Mouse (Mus musculus): ENCODE measurements around the gene Pou6f1. TPM values are rescaled to one million over a fixed set of nuclear protein-coding genes. Genes with fewer than 3 reads are reported as not detected.

Gene Pou6f1
- 5.8 to 17.7 TPM (median 16.6 TPM) in 3 replicates for total RNA-seq (2017)

DNA sequence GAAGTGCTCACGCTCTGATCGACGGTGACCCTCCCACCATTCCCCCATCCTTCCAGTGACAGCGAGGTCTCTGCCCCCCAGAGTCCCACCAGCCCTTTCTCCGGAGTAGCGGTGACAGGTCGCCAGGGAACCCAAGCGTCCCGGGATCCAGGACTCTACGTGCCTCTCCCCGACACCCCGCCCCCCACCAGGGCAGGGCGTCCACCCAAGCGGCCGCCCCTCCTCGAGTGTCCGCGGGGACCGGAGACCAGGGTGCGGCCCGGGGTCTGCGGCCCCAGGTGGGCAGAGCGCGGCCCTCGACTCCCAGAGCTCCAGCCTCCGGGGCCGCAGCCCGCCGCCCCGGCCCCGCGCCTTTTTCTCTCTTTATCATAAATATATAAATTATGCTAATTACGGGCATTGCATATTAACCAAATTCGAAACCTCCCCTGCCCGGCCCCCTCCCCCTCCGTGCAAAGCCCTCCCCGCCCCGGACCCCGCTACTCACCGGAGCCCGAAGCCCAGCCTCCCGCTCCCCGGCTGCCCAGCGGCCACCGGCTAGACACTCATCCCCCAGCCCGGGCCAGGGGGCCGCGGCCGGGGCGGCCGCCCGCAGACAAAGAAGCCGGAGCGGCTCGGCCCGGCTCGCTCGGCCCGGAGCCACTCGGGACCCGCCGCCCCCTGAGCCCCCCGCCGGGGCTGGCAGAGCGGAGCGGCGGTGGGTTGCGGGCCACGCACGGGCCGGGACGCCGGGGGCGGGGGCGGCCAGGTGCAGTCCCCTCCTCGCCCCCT is at the start of gene Pou6f1:
Gene Pou6f1, minus strand, starts transcription at position 709 of the 771 bp plus-strand sequence.
- no peak for ATAC-seq (replicated peaks; ENCODE audit: insufficient number of reproducible peaks, low FRiP score, low TSS enrichment, poor library complexity, severe bottlenecking)

GRCm38 (mm10) chr15:100646161-100646560 is 46.4 kb upstream of the Pou6f1 start:
- ATAC-seq (replicated peaks; ENCODE audit: insufficient number of reproducible peaks, low FRiP score, low TSS enrichment, poor library complexity, severe bottlenecking) = no peak

DNA sequence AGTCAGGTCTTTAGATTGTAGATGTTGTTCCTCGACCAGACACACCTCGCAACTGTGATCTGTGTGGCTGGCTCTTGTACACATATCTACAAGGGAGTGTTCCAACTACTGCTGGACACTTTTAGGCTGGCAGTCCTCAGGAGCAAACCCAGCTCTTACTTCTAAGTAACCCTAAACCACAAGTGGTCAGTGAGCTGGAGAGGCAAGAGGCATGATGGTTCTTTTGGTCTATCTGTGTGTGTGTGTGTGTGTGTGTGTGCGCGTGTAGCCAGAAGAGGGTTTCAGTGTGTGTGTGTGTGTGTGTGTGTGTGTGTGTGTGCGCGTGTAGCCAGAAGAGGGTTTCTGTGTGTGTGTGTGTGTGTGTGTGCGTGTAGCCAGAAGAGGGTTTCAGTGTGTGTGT is 42.7 kb upstream of the Pou6f1 start:
- no peak for ATAC-seq (replicated peaks; ENCODE audit: insufficient number of reproducible peaks, low FRiP score, low TSS enrichment, poor library complexity, severe bottlenecking)

DNA sequence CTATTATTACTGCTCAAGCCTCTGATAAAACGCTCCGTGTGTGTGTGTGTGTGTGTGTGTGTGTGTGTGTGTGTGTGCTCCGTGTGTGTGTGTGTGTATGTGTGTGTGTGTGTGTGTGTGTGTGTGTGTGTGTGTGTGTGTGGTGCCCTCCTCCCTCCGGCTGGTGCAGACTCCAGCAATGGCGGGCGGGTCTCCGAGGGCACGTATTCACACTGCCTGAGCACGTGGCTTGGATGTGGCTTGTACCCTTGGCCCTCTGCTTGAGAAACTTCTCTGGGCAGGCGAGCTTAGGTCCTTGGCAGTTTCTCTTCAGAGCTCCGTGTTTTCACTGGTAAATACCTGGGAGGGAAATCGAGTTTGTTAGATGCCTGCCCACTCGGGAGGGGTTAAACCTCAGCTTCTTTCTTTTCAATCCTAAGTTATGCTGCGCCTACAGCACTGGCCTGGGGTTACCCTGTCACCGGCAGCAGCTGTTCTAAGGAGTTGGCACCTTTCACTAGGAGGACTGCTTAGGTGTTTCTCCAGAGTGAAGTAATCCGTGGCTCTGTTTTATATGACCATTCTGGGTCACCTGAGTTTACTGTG is 41.5 kb upstream of the Pou6f1 start:
- no peak for ATAC-seq (replicated peaks; ENCODE audit: insufficient number of reproducible peaks, low FRiP score, low TSS enrichment, poor library complexity, severe bottlenecking)

DNA sequence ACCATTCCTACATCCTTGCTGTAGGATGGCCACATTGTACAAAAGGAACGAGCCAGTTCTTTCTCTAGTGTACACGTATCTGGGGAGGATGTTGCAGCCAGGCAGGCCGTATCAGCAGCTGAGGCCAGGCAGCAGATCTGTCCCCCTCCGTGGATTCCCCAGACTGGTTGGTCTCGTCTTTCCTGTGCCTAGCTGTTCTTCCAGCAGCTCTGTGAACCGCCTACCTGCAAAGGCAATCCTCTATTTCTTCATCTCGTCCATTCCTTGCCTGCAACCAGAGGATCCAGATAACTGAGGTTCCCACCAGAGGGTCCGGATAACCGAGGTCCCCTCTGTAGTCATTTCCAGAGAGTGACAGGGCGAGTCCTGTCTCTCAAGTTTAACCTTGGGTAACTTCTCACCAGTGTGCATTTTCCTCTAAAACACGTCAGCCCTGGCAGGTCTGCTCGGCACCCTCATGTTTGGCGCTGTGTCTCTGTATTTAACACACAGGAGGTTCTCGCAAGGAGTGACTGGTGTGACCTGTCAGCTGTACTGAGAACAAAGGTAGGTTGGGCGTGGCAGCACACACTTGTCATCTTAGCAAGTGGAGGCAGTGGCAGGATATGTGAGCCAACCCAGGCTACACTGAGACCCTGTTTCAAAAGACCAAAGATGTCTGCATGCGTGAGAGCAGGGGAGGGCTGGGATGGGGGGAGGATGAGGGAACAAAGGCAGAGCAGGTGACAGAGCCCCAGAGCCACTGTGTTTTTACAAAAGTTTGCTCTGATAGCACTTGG is 40.4 kb upstream of the Pou6f1 start:
- ATAC-seq (replicated peaks; ENCODE audit: insufficient number of reproducible peaks, low FRiP score, low TSS enrichment, poor library complexity, severe bottlenecking) = no peak

DNA sequence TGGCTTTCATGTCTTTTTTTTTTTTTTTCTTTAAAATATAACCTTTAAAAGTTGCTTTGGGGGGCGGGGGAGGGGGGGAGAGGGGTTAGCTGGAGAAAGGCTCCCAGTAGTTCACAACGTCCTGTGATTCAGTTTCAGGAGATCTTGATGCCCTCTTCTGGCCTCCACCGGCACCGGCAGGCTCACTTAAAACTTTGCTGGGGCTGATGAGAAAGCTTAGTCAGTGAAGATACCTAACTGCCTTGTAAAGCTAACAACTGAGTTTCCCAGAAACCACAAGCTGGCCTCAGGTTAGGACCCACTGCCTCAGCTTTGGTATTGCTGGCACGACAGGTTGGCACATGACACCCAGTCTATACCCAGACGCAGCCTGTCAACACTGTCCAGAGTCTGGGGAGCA is 37.9 kb upstream of the Pou6f1 start:
- peak; percentile 20; the same call in 1 of the 2 replicates for ATAC-seq (replicated peaks; ENCODE audit: insufficient number of reproducible peaks, low FRiP score, low TSS enrichment, poor library complexity, severe bottlenecking)

- ATAC-seq (replicated peaks; ENCODE audit: insufficient number of reproducible peaks, low FRiP score, low TSS enrichment, poor library complexity, severe bottlenecking) = peak; percentile 8; the same call in 1 of the 2 replicates
Measured at GRCm38 (mm10) chr15:100636700-100637501, 37.1 kb upstream of the Pou6f1 start, which contains the start of gene Smagp. Gene Smagp (minus strand): TSS chr15:100636940.

DNA sequence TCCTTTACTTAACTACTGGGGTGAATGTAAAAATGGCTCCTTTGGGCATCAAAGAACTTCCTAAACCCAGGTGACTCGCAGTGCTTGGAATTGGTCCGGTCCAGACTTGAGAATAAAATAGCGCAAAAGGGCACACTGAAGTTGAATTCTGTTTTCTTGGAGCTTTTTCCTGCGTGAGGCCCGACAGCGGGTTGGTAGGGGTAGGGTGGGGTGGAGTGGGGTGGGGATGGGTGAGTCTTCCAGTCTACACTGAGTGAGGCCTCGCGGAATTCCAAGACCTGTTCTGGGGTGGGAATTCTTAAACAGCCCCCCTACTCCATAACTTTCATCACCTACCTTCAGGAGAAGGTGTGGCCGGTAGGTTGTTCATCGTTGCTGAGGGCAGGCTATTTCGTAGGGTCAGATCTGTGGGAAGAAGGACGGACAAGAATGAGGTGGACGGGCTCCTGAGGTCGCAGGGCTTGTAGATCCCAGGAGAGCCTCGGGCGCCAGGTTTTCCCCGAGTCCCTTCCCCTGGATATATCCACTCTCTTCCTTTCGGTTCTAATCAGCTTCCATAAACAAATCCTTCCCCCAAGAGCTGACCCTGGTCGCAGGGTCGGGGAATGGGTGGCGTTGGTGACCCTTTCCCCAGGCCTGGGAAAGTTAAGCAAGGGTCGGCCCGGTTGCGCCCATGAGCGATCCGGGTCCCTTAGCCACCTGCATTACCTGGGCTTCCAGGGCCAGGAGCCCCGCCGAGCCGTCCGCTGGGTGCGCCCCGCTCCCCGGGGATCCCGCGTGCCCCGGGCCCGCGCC is 36.3 kb upstream of the Pou6f1 start:
- ATAC-seq (replicated peaks; ENCODE audit: insufficient number of reproducible peaks, low FRiP score, low TSS enrichment, poor library complexity, severe bottlenecking) = no peak

DNA sequence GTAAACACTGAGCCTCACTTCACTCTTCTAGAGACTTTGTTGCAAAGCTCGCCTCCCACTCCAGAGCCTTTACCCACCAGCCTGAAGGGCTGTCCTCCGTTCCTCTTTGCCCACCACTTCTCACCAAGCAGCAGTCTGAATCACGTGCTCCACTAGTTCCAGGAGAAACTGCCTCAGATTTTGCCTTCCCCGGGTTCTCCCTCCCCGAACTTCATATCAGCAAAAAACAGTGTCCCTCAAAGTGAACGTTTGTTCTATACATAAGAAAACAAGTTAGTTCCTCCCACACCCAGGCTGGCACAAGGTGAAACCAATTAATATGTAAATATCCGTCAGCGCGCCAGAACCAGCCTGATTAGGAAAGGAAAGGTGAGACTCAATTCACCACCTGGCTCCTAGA is 35.5 kb upstream of the Pou6f1 start:
- no peak for ATAC-seq (replicated peaks; ENCODE audit: insufficient number of reproducible peaks, low FRiP score, low TSS enrichment, poor library complexity, severe bottlenecking)

DNA sequence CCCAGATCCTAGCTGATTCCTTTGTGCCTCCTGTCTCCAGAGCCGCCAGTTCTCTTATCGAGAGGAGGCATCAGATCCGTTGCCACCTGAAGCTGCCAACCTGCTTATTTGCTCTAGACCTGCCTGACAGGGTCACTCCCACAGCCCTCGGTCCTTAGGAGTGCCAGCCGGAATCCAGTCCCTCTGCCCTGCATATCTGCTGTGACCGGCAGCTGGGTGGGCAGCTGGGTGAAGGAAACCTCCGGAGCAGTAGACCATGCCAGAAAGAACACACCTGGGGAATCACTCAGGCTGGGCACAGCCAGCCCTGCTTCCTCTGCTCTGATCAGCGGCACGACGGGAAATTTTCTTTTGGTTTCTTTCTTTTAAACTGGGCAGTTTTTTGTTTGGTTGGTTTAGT is 33.6 kb upstream of the Pou6f1 start:
- ATAC-seq (replicated peaks; ENCODE audit: insufficient number of reproducible peaks, low FRiP score, low TSS enrichment, poor library complexity, severe bottlenecking) = no peak

DNA sequence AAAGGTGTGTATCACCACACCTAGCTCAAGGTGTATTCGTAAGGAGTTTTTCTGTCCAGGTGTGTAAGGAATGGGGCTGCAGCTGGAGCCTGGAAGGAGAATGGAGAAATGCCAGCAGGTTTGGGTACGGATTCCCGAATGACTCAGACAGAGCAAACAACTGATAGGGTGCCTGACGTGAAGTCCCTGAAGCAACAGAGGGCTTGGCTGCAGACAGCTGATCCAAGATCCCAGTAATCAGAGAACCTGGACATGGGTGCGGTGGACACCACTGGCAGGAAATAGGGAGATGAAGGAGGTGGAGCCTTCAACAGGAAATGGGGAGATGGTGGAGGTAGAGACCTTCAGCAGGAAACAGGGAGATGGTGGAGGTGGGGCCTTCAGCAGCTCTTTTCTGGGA is 32.5 kb upstream of the Pou6f1 start:
- ATAC-seq (replicated peaks; ENCODE audit: insufficient number of reproducible peaks, low FRiP score, low TSS enrichment, poor library complexity, severe bottlenecking) = no peak

GRCm38 (mm10) chr15:100631454-100632170 is 31.8 kb upstream of the Pou6f1 start:
- peak; percentile 74 for ATAC-seq (replicated peaks; ENCODE audit: insufficient number of reproducible peaks, low FRiP score, low TSS enrichment, poor library complexity, severe bottlenecking)

- no peak for ATAC-seq (replicated peaks; ENCODE audit: insufficient number of reproducible peaks, low FRiP score, low TSS enrichment, poor library complexity, severe bottlenecking)
Measured at GRCm38 (mm10) chr15:100630126-100630525, 30.3 kb upstream of the Pou6f1 start.

DNA sequence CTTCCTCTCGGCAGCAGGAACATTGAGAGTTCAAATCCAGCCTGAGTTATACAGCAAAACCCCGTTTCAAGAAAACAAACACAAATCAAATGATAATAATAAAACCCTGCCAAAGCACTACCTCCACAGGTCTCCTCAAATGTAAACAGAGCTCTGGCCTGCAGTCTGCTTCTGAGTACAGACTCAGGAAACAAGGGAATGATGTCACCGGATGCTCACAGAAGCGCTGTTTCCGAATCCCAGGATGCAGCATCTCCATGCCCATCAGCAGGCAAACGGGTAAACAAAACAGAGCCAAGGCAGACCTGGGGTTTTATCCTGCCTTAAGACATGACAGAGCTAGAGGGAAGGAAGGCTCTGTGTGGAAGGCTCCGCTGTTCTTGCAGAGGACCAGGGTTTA is 29.0 kb upstream of the Pou6f1 start:
- ATAC-seq (replicated peaks; ENCODE audit: insufficient number of reproducible peaks, low FRiP score, low TSS enrichment, poor library complexity, severe bottlenecking) = no peak

DNA sequence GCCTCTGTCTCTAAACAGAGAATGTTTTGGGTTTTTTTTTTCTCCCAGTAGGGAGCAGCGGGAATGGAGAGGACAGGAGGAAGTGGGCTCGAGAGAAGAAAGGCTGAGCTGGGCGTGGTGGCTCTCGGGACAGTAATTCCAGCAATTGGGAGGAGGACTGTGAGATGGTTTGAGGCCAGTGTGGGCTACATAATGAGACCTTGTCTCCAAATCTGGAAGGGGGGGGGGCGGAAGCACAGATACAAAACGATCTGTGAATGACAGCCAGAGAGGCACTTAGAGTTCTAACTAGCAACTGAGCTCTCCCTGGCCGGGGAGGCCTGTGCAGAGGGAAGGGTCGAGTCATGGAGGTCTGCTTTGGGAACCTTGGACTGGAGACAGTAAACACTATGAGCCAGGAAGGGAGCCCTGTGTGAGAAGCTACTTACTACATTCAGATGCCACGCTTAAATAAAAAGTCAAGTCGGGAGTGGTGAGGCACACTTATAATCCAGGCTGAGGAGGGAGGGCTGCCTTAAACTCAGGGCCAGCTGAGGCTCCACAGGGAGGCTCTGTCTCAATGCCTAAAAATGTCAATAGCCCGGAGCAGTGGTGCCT is 28.1 kb upstream of the Pou6f1 start:
- ATAC-seq (replicated peaks; ENCODE audit: insufficient number of reproducible peaks, low FRiP score, low TSS enrichment, poor library complexity, severe bottlenecking) = no peak

DNA sequence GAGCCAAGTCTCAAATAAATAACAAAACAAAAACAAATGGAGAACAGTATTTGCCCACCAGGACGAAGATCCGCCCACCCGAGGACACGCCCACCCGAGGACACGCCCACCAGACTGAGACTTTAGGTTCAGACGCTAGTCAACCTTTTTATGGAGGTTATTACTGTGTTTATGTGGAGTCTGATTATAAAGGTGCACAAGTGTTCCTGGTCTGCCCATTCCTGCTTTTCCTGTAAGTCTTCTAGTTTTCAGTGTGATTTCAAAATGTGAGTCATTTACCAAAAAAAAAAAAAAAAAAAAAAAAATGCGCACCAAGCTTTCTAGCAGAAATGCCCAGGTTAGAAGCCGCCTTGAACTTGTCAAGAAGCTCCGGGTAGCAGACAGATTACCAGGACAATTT is 27.5 kb upstream of the Pou6f1 start:
- no peak for ATAC-seq (replicated peaks; ENCODE audit: insufficient number of reproducible peaks, low FRiP score, low TSS enrichment, poor library complexity, severe bottlenecking)

DNA sequence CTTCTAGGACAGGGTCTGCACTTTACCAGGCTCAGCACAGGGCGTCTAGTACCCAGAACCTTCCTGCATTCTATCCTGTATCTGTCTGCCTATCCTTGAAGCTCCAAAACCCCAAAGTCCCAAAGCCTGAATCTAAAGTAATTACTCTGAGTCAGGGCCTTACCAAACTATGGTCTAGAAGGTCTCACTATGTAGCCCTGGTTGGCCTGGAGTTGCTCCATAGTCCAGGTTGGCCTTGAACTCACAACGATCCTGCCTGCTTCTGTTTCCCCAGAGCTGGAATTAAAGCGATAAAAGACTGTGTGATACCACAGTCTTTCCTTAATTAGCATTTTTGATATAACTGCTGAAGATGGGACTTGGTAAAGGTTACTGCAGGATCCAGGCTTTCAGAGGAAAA is 24.7 kb upstream of the Pou6f1 start:
- no peak for ATAC-seq (replicated peaks; ENCODE audit: insufficient number of reproducible peaks, low FRiP score, low TSS enrichment, poor library complexity, severe bottlenecking)

Measured in monocyte, adult 5-6 weeks (primary cell).